Mouse (Mus musculus): ENCODE results near the gene Ankrd53. TPM values are rescaled to one million over a fixed set of nuclear protein-coding genes. Genes with fewer than 3 reads are reported as not detected.

Ankrd53 gene
- total RNA-seq, 2 experiments from 2014 or later: not detected

Other genes with a start within 250 kb of the Ankrd53 start
- not detected in 2 replicates for gene Actg2, start 226.4 kb upstream of the Ankrd53 start, total RNA-seq (2015; ENCODE audit: low replicate concordance)
- not detected in 2 replicates for gene Actg2, start 226.4 kb upstream of the Ankrd53 start, total RNA-seq (2017; ENCODE audit: low replicate concordance)
- gene Stambp, start 189.9 kb upstream of the Ankrd53 start, total RNA-seq (2015; ENCODE audit: low replicate concordance): 9.8 and 17.7 TPM in 2 replicates
- 2.5 and 4.3 TPM in 2 replicates for gene Stambp, start 189.9 kb upstream of the Ankrd53 start, total RNA-seq (2017; ENCODE audit: low replicate concordance)
- gene Clec4f, start 106.5 kb upstream of the Ankrd53 start, total RNA-seq (2015; ENCODE audit: low replicate concordance): not detected in 2 replicates
- gene Clec4f, start 106.5 kb upstream of the Ankrd53 start, total RNA-seq (2017; ENCODE audit: low replicate concordance): not detected in 2 replicates
- not detected in 2 replicates for gene Cd207, start 84.8 kb upstream of the Ankrd53 start, total RNA-seq (2015; ENCODE audit: low replicate concordance)
- gene Cd207, start 84.8 kb upstream of the Ankrd53 start, total RNA-seq (2017; ENCODE audit: low replicate concordance): not detected in 2 replicates
- not detected in 2 replicates for gene Vax2, start 51.4 kb upstream of the Ankrd53 start, total RNA-seq (2015; ENCODE audit: low replicate concordance)
- gene Vax2, start 51.4 kb upstream of the Ankrd53 start, total RNA-seq (2017; ENCODE audit: low replicate concordance): not detected in 2 replicates
- not detected in 2 replicates for gene Atp6v1b1, start 19.7 kb upstream of the Ankrd53 start, total RNA-seq (2015; ENCODE audit: low replicate concordance)
- gene Atp6v1b1, start 19.7 kb upstream of the Ankrd53 start, total RNA-seq (2017; ENCODE audit: low replicate concordance): not detected in 2 replicates
- 14.2 and 28.2 TPM in 2 replicates for gene Tex261, start 13.2 kb downstream of the Ankrd53 start, total RNA-seq (2015; ENCODE audit: low replicate concordance)
- 8.1 and 8.6 TPM in 2 replicates for gene Tex261, start 13.2 kb downstream of the Ankrd53 start, total RNA-seq (2017; ENCODE audit: low replicate concordance)
- 1.9 and 7.9 TPM in 2 replicates for gene Nagk, start 32.3 kb downstream of the Ankrd53 start, total RNA-seq (2015; ENCODE audit: low replicate concordance)
- gene Nagk, start 32.3 kb downstream of the Ankrd53 start, total RNA-seq (2017; ENCODE audit: low replicate concordance): 3.5 and 3.9 TPM in 2 replicates
- gene Paip2b, start 69.1 kb downstream of the Ankrd53 start, total RNA-seq (2015; ENCODE audit: low replicate concordance): 0.19 and 1.9 TPM in 2 replicates
- gene Paip2b, start 69.1 kb downstream of the Ankrd53 start, total RNA-seq (2017; ENCODE audit: low replicate concordance): 2.7 and 3.5 TPM in 2 replicates
- gene Zfp638, start 104.5 kb downstream of the Ankrd53 start, total RNA-seq (2015; ENCODE audit: low replicate concordance): 34.9 and 82.2 TPM in 2 replicates
- 82.6 and 96.5 TPM in 2 replicates for gene Zfp638, start 104.5 kb downstream of the Ankrd53 start, total RNA-seq (2017; ENCODE audit: low replicate concordance)
- not detected in 2 replicates for gene Dysf, start 245.9 kb downstream of the Ankrd53 start, total RNA-seq (2015; ENCODE audit: low replicate concordance)
- under 0.01 and 0.28 TPM in 2 replicates for gene Dysf, start 245.9 kb downstream of the Ankrd53 start, total RNA-seq (2017; ENCODE audit: low replicate concordance)